In genomic region chr8:122343341-122343740, GRCm38 (mm10) we compare ENCODE assay signal across 8 mouse cellular contexts. TPM values are rescaled to one million over a fixed set of nuclear protein-coding genes. Genes with fewer than 3 reads are reported as not detected.
DNase-seq lines count a peak whose midpoint lies in the region; ATAC-seq lines count a peak whose summit lies in the region.

No protein-coding gene starts in this region.

- no peak for DNase-seq in heart, adult 18-20 months
- peak; percentile 25 for DNase-seq in NIH3T3 (ENCODE audit: low read depth)
- no peak for DNase-seq in thymus, postnatal 25 days
- no peak for DNase-seq in layer of hippocampus, adult 11-12 months (ENCODE audit: low spot score)
- no peak for DNase-seq in ovary, postnatal 36 days (ENCODE audit: low spot score)

- H3K27me3 ChIP-seq in heart, embryonic 12.5 days (replicated peaks) = no peaks in the 10 kb centered on the region
- peaks cover 79% of the 10 kb centered on the region for H3K27me3 ChIP-seq in hindbrain, embryonic 13.5 days
- peaks cover 65% of the 10 kb centered on the region for H3K27me3 ChIP-seq in midbrain, embryonic 13.5 days

- no peak for ATAC-seq in heart, embryonic 12.5 days (ENCODE audit: insufficient number of reproducible peaks, low FRiP score)
- no peak for ATAC-seq in hindbrain, embryonic 13.5 days (ENCODE audit: low FRiP score)
- ATAC-seq in midbrain, embryonic 13.5 days = no peak

- H3K4me2 ChIP-seq in heart, embryonic 12.5 days = peak overlapping the region; percentile 71
- peak overlapping the region; percentile 49 for H3K4me2 ChIP-seq in hindbrain, embryonic 13.5 days
- H3K4me2 ChIP-seq in midbrain, embryonic 13.5 days (replicated peaks) = peak overlapping the region; percentile 49

- peaks cover 17% of the 10 kb centered on the region for H3K36me3 ChIP-seq in heart, embryonic 12.5 days
- H3K36me3 ChIP-seq in hindbrain, embryonic 13.5 days = no peaks in the 10 kb centered on the region
- no peaks in the 10 kb centered on the region for H3K36me3 ChIP-seq in midbrain, embryonic 13.5 days

- no peak overlapping the region for H3K27ac ChIP-seq in heart, embryonic 12.5 days (ENCODE audit: poor library complexity, severe bottlenecking)
- H3K27ac ChIP-seq in hindbrain, embryonic 13.5 days = no peak overlapping the region
- H3K27ac ChIP-seq in midbrain, embryonic 13.5 days = no peak overlapping the region

- 7% methylated on average over 11 of the region's 11 CpGs for WGBS in heart, embryonic 12.5 days
- WGBS in hindbrain, embryonic 13.5 days = 4% methylated on average over 11 of the region's 11 CpGs
- WGBS in midbrain, embryonic 13.5 days = 4% methylated on average over 11 of the region's 11 CpGs

- peaks cover 52% of the 10 kb centered on the region for H3K4me1 ChIP-seq in heart, embryonic 12.5 days (replicated peaks)
- H3K4me1 ChIP-seq in hindbrain, embryonic 13.5 days (replicated peaks) = peaks cover 40% of the 10 kb centered on the region
- H3K4me1 ChIP-seq in midbrain, embryonic 13.5 days (replicated peaks) = peaks cover 21% of the 10 kb centered on the region

- H3K9me3 ChIP-seq in heart, embryonic 12.5 days (replicated peaks) = no peaks in the 10 kb centered on the region
- no peaks in the 10 kb centered on the region for H3K9me3 ChIP-seq in hindbrain, embryonic 13.5 days
- H3K9me3 ChIP-seq in midbrain, embryonic 13.5 days = no peaks in the 10 kb centered on the region

- H3K4me3 ChIP-seq in heart, embryonic 12.5 days = peak overlapping the region; percentile 39
- H3K4me3 ChIP-seq in hindbrain, embryonic 13.5 days = peak overlapping the region; percentile 27
- peak overlapping the region; percentile 22; the same call in 1 of the 2 replicates for H3K4me3 ChIP-seq in midbrain, embryonic 13.5 days (replicated peaks)

- peak overlapping the region; percentile 47; the same call in 1 of the 2 replicates for H3K9ac ChIP-seq in heart, embryonic 12.5 days
- H3K9ac ChIP-seq in hindbrain, embryonic 13.5 days = peak overlapping the region; percentile 35; the same call in 1 of the 2 replicates
- peak overlapping the region; percentile 24; the same call in 1 of the 2 replicates for H3K9ac ChIP-seq in midbrain, embryonic 13.5 days (replicated peaks)

RNA-seq across cellular contexts. Expression of gene Trhr2, which starts 17.2 kb away (rescaled TPM):
- not detected in 2 replicates for polyA plus RNA-seq in heart, embryonic 12.5 days (2016; fragmentation: Nextera tagmentation; extraction: Ambion mirVana)
- total RNA-seq in heart, adult 18-20 months (2021) = not detected
- polyA plus RNA-seq in hindbrain, embryonic 13.5 days (2015; fragmentation: Nextera tagmentation; extraction: Ambion mirVana) = not detected in 2 replicates
- polyA plus RNA-seq in midbrain, embryonic 13.5 days (2015; fragmentation: Nextera tagmentation; extraction: Ambion mirVana) = not detected in 2 replicates

RNA-seq across cellular contexts. Expression of gene Zc3h18, which starts 33.1 kb away (rescaled TPM):
- 41.4 and 43.0 TPM in 2 replicates for polyA plus RNA-seq in heart, embryonic 12.5 days (2016; fragmentation: Nextera tagmentation; extraction: Ambion mirVana)
- total RNA-seq in heart, adult 18-20 months (2021) = 10 to 100 TPM; 20.9 to 24.5 TPM
- 38.0 and 38.5 TPM in 2 replicates for polyA plus RNA-seq in hindbrain, embryonic 13.5 days (2015; fragmentation: Nextera tagmentation; extraction: Ambion mirVana)
- 40.0 and 44.9 TPM in 2 replicates for polyA plus RNA-seq in midbrain, embryonic 13.5 days (2015; fragmentation: Nextera tagmentation; extraction: Ambion mirVana)
